Mouse (Mus musculus) intestine, embryonic 14.5 days (tissue): Measurements from ENCODE around the gene Cyp26c1. TPM values are rescaled to one million over a fixed set of nuclear protein-coding genes. Genes with fewer than 3 reads are reported as not detected.

Experiments used
- ATAC-seq: fragments of 200-750 bp; cut with Nextera tagmentation; replicated peaks from 2 replicates; pipeline ENCODE4 v1.8.0; 2017; ENCODE audit warnings: low read depth, moderate number of reproducible peaks, moderate TSS enrichment, moderate library complexity; ENCODE audit not compliant: low FRiP score, low TSS enrichment
- DNase-seq: peaks from one replicate; pipeline ENCODE4 v3.0.0-alpha.2; 2018; ENCODE audit warnings: low spot score
- H3K27ac ChIP-seq: fragments of 300-500 bp; sonication (generic); 2 replicates; pipeline ENCODE4 v1.5.1; 2014; ENCODE audit warnings: low read depth, mild to moderate bottlenecking, control low read depth
- H3K27me3 ChIP-seq: fragments of 300-500 bp; sonication (generic); replicated peaks from 2 replicates; pipeline ENCODE4 v1.6.1; 2014; ENCODE audit warnings: low read length, control low read depth; ENCODE audit not compliant: control insufficient read depth, insufficient read depth
- H3K36me3 ChIP-seq: fragments of 300-500 bp; sonication (generic); 2 replicates; pipeline ENCODE4 v1.6.1; 2014; ENCODE audit warnings: low read length, control low read depth; ENCODE audit not compliant: control insufficient read depth, insufficient read depth
- H3K4me1 ChIP-seq: fragments of 300-500 bp; sonication (generic); replicated peaks from 2 replicates; pipeline ENCODE4 v1.6.1; 2014; ENCODE audit warnings: low read length, control low read depth, mixed read lengths; ENCODE audit not compliant: control insufficient read depth, insufficient read depth
- H3K4me2 ChIP-seq: fragments of 300-500 bp; sonication (generic); 2 replicates; pipeline ENCODE4 v1.6.1; 2014; ENCODE audit warnings: low read length
- H3K4me3 ChIP-seq: fragments of 300-500 bp; sonication (generic); 2 replicates; pipeline ENCODE4 v1.5.1; 2014; ENCODE audit warnings: low read depth, low read length, control low read depth, mixed read lengths
- H3K9ac ChIP-seq: fragments of 300-500 bp; sonication (generic); 2 replicates; pipeline ENCODE4 v1.6.1; 2014; ENCODE audit warnings: mild to moderate bottlenecking, low read length
- H3K9me3 ChIP-seq: fragments of 300-500 bp; sonication (generic); 2 replicates; pipeline ENCODE4 v1.6.1; 2016; ENCODE audit warnings: low read length, control low read depth; ENCODE audit not compliant: control insufficient read depth
- WGBS: fragments of 180-500 bp; shearing (Covaris S2); extraction: QIAGEN DNeasy Blood & Tissue Kit; methylation state at CpG from one replicate; pipeline ENCODE4 v1.1.7; 2014; 5-methylcytosine and 5-hydroxymethylcytosine counted together
- polyA plus RNA-seq: library from polyadenylated mRNA; unstranded; fragments of >200 nt; fragmentation: Nextera tagmentation; extraction: Ambion mirVana; gene quantifications from 2 replicates; pipeline ENCODE4 v1.2.1, GENCODE M21; 2014

Gene Cyp26c1
- polyA plus RNA-seq, 1 experiment from 2014 or later, result not detected

DNA sequence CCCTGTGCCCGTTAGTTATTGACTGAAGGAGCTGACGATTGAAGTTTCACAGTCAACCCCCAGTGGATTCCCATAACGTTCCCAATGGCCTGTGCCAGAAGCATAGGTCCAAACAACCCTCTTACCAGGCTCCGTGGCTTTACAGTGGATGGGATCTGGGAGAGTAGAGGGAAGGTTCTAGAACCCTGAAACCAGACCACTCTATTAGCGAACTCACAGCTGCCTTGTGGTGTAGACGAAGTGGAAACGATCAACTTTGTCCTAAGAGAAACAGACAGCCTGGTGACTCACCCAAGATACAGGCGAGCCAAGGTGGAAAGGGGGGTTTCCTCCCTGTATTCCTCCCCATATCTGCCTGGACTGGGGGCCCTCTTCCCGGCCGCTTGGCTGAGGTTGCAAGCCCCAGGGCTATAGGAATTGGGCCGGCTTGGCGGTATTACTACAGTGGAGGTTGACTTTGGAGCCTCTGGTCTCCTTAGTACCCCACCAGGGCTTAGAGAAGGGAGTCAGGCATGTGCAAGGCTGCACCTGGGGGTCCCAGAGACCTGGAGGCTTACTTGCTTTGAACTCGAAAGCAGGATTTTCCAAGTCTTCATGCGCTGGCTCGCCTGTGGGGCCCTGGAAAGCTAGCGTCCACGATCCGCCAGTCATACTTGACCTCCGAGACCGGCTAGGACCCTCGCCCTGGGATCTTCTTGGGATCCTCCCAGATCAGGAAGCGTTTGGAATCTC, 11.4 kb downstream of the Cyp26c1 start:
- Histone ChIP-seq H3K27me3 (peaks cover 100% of the 10 kb centered on the region), H3K9me3 (no peaks in the 10 kb centered on the region), H3K4me2 (peak overlapping the region; percentile 59), H3K27ac (no peak overlapping the region), H3K9ac (no peak overlapping the region), H3K4me1 (peaks cover 12% of the 10 kb centered on the region), H3K36me3 (no peaks in the 10 kb centered on the region), H3K4me3 (0 out of 2 replicates have a peak overlapping the region, but pooled peaks have one; percentile 10)
- DNase-seq, result peak; percentile 70
- no peak for ATAC-seq
- 3% methylated on average over 22 of the region's 22 CpGs for WGBS

DNA sequence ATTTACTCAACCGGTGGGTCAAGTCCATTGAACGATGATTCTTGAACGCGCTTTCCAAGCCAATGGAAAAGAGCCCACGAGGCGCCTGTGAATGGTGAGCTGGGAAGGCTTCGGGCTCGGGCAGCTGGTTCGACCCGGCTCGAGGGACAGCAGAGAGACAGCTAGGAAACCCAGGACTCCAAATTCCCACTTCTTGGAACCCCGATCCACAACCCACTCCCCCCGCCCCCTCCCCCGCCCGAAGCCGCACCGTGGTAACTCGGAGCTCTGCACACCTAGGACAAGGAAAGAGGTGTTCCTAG, 11.9 kb downstream of the Cyp26c1 start:
- H3K9me3 ChIP-seq, result no peaks in the 10 kb centered on the region
- H3K36me3 ChIP-seq, result no peaks in the 10 kb centered on the region
- no peak overlapping the region for H3K27ac ChIP-seq
- H3K27me3 ChIP-seq, result peaks cover 100% of the 10 kb centered on the region
- peak overlapping the region; percentile 33 for H3K4me3 ChIP-seq
- H3K9ac ChIP-seq, result no peak overlapping the region
- ATAC-seq (no peak), DNase-seq (no peak)
- peaks cover 12% of the 10 kb centered on the region for H3K4me1 ChIP-seq
- WGBS, result 1% methylated on average over 18 of the region's 18 CpGs
- H3K4me2 ChIP-seq, result peak overlapping the region; percentile 59

DNA sequence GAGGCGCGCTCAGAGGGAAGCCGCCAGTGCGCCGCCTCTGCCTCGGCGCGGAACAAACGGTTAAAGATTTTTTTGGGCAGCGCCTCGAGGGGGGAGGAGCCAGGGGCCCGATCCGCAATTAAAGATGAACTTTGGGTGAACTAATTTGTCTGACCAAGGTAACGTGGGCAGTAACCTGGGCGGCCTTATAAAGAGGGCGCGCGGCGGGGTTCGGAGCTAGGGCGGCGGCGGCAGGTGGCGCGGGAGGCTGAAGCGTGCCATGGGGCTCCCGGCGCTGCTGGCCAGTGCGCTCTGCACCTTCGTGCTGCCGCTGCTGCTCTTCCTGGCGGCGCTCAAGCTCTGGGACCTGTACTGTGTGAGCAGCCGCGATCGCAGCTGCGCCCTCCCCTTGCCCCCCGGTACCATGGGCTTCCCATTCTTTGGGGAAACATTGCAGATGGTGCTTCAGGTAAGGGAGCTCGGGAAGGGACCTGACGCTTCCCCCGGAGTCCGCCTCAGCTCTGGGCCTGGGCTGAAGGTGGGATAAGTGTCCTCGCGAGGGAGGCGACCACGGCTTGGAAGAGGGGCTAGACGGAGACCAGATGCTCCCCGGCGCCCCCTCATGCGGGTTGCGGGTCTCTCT, 12.4 kb downstream of the Cyp26c1 start, which contains the start of gene Cyp26a1:
TSS of gene Cyp26a1 (plus strand) at position 148 of the 622 bp plus-strand sequence.
- Histone ChIP-seq H3K36me3 (no peaks in the 10 kb centered on the region), H3K9ac (no peak within 1 kb of the TSS), H3K4me2 (peak within 1 kb of the TSS; percentile 59), H3K27me3 (peaks cover 100% of the 10 kb centered on the region), H3K4me3 (peak within 1 kb of the TSS; percentile 33), H3K9me3 (no peaks in the 10 kb centered on the region), H3K4me1 (peaks cover 12% of the 10 kb centered on the region), H3K27ac (no peak within 1 kb of the TSS)
- WGBS, result under 1% methylated on average over 51 of the region's 51 CpGs
- ATAC-seq (peak; percentile 16; the same call in 1 of the 2 replicates), DNase-seq (peak; percentile 76)

DNA sequence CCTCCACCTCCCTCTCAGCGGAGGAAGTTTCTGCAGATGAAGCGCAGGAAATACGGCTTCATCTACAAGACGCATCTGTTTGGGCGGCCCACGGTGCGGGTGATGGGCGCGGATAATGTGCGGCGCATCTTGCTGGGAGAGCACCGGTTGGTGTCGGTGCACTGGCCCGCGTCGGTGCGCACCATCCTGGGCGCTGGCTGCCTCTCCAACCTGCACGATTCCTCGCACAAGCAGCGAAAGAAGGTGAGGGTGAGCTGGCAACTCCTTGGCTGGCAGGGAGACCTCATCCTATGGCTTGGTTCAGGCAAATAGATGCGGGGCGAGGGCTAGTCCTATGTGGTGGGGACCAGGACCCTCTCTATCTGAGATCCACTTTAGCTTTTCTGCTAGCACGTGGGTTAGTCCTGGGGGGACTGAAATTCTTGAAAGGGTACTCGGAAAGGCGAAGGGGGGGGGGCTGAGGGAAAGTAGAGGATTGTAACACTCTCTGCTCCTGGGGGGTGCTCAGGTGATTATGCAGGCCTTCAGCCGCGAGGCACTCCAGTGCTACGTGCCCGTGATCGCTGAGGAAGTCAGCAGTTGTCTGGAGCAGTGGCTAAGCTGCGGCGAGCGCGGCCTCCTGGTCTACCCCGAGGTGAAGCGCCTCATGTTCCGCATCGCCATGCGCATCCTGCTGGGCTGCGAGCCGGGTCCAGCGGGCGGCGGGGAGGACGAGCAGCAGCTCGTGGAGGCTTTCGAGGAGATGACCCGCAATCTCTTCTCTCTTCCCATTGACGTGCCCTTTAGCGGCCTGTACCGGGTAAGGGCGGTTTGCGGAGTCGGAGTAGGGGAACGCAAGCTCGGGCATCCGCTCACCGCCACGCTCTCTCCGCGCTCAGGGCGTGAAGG, 13.1 kb downstream of the Cyp26c1 start:
- Histone ChIP-seq H3K27me3 (peaks cover 94% of the 10 kb centered on the region), H3K36me3 (no peaks in the 10 kb centered on the region), H3K4me3 (peak overlapping the region; percentile 33), H3K9ac (no peak overlapping the region), H3K27ac (no peak overlapping the region), H3K4me1 (peaks cover 12% of the 10 kb centered on the region), H3K9me3 (no peaks in the 10 kb centered on the region), H3K4me2 (peak overlapping the region; percentile 59)
- DNase-seq (peak; percentile 69), ATAC-seq (no peak)
- 1% methylated on average over 63 of the region's 63 CpGs for WGBS

DNA sequence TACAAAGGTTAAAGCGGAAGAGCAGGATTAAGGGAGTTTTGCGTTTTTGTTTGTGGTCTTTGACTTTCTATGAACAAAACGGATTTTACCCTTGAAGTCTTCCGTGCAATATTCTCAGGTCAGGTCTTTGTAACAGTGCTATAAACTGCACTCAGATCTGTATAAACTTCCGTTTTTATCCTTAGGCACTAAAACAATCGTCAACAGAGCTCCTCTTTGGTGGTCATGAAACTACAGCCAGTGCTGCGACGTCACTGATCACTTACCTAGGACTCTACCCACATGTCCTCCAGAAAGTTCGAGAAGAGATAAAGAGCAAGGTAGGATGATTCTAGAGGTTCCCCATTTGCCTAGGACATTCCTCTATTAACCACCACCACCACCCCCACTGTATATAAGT, 14.3 kb downstream of the Cyp26c1 start:
- Histone ChIP-seq H3K9ac (no peak overlapping the region), H3K4me1 (peaks cover 12% of the 10 kb centered on the region), H3K36me3 (no peaks in the 10 kb centered on the region), H3K27me3 (peaks cover 82% of the 10 kb centered on the region), H3K4me2 (no peak overlapping the region), H3K4me3 (no peak overlapping the region), H3K9me3 (no peaks in the 10 kb centered on the region), H3K27ac (no peak overlapping the region)
- no peak for DNase-seq
- no peak for ATAC-seq
- WGBS, result 23% methylated on average over 9 of the region's 9 CpGs

DNA sequence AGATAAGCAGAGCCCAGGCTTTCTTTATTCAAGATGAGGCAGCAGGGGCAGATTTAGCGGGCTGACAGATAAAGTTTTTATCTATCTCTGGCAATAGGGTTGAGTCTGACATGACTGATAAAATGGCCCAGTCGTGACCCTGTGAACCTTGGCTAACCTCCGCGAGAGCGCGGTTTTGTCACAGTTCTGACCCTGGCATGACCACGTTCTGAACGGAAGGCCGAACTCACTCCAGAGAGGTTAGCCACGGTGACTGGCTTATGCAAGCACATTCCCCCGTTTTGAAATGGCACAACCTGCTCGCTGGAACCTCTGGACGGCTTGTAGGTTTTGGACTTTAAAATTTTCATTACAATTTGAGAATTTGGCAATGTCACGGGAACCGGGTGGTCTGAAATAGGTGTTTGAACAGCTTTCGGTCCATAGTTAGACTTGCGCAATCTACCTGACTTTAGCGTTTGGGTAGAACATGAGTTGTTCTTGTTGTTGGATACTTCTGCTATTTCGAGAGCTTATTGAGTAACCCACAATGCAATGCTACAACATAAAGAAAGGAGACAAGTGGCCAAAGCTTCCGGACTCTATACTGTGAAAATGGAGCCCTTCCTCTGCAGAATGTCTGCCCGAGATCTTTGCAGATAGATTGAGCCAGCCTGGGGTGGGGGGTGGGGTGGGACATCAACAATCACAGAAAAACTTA, 17.1 kb downstream of the Cyp26c1 start:
- WGBS, result 62% methylated on average over 21 of the region's 21 CpGs
- Histone ChIP-seq H3K9ac (no peak overlapping the region), H3K4me2 (no peak overlapping the region), H3K27ac (no peak overlapping the region), H3K36me3 (no peaks in the 10 kb centered on the region), H3K27me3 (peaks cover 54% of the 10 kb centered on the region), H3K4me3 (no peak overlapping the region), H3K4me1 (peaks cover 10% of the 10 kb centered on the region), H3K9me3 (no peaks in the 10 kb centered on the region)
- DNase-seq, result no peak
- no peak for ATAC-seq

DNA sequence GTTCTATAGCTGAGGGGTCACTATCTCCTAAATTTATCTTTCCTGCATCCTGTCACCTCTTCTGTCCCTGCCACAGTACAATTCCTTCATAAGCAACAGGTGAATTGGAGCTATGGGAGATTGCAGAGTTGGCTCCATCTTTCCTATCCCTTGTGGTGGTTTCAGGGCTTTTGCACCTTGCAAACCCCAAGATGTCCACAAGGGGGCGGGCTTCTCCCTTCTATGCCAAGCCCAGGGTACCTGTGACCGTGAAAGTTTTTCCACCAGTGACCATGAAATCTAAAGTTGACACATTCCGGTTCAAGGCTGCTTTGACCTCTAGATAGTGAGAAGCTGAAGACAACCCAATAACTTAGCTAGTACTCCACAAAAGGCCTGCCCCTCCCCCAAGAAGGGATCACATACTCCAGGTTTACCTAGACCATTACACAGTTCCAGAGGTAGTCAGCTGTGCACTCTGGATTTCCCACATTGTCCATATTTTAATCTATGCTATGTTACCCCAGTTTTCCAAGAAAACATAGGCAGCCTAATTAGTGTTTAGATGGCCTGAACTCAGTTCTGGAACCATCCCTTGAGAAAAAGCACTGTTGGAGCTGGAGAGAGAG, 18.6 kb downstream of the Cyp26c1 start:
- WGBS, result 7% methylated on average over 3 of the region's 3 CpGs
- Histone ChIP-seq H3K27me3 (peaks cover 39% of the 10 kb centered on the region), H3K4me2 (no peak overlapping the region), H3K4me3 (no peak overlapping the region), H3K36me3 (no peaks in the 10 kb centered on the region), H3K27ac (no peak overlapping the region), H3K9me3 (no peaks in the 10 kb centered on the region), H3K4me1 (no peaks in the 10 kb centered on the region), H3K9ac (no peak overlapping the region)
- peak; percentile 94 for DNase-seq
- peak; percentile 58; the same call in 1 of the 2 replicates for ATAC-seq

DNA sequence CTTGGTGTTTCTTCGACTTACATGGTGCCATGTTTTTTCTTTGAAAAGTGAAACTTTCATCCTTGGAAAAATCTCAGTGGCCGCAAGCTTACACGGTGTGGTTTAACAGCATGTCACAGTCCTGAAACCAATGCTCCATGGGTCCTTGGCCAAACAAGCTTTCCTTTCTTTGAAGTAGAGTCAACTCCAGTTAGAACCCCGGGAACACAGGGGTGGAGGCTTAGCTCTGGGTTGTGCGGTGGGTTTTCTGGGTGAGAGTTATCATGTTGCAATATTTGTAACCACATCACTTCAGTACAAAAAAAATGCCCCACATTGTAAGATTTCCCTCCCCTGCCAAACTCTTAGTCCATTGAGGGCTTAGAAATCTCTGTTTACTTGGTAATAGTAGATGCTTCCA, 20.3 kb downstream of the Cyp26c1 start:
- Histone ChIP-seq H3K9ac (no peak overlapping the region), H3K36me3 (no peaks in the 10 kb centered on the region), H3K27me3 (peaks cover 22% of the 10 kb centered on the region), H3K27ac (no peak overlapping the region), H3K4me3 (no peak overlapping the region), H3K4me2 (no peak overlapping the region), H3K4me1 (no peaks in the 10 kb centered on the region), H3K9me3 (no peaks in the 10 kb centered on the region)
- WGBS, result 94% methylated on average over 5 of the region's 5 CpGs
- DNase-seq (no peak), ATAC-seq (no peak)
